Mouse (Mus musculus): ENCODE measurements around the gene Ankrd11. TPM values are rescaled to one million over a fixed set of nuclear protein-coding genes. Genes with fewer than 3 reads are reported as not detected.
A peak's percentile ranks its signal among the peaks of the same experiment; 100 is the strongest.

Ankrd11 gene
- polyA plus RNA-seq, 1 experiment from 2014 or later, result 47.4 TPM

DNA sequence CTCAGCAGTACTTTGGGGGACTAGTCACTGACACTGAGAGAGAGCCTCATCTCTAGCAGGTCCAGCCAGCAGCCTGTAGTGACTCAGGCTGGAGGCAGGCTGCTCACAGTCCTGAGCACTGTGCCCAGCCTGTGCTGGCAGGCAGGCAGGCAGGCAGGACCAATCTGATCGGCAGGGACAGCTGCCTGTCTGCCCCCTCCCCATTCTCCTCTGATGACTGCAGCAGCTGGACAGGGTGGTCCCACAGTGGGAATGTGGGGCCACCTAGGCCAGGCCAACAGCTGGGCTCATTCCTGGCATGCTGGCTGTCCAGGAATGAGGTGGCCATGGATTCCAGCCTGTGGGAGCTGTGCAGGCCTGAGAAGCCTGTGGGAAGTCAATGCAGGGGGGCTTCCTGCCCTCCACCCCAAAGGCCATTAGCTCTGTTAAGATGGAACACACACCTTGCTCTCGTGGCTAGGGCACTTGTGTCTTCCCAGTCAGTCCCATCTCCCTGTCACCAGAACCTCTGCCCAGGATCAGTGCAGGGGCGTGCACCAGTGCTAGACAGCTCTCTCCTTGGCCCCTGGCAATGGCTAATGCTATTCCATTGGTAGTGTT lies 191.3 kb downstream of the Ankrd11 start:
- no peak for ATAC-seq (replicated peaks; ENCODE audit: low FRiP score, low TSS enrichment, low read depth)
- Histone ChIP-seq H3K4me2 (ENCODE audit: low read length) (no peak overlapping the region), H3K4me3 (ENCODE audit: low read depth, low read length) (no peak overlapping the region), H3K9ac (ENCODE audit: low read length) (no peak overlapping the region), H3K27ac (ENCODE audit: low read depth) (no peak overlapping the region), H3K27me3 (replicated peaks; ENCODE audit: control insufficient read depth, insufficient read depth, low read length) (no peaks in the 10 kb centered on the region), H3K9me3 (ENCODE audit: control insufficient read depth, low read length) (no peaks in the 10 kb centered on the region), H3K4me1 (replicated peaks; ENCODE audit: control insufficient read depth, insufficient read depth, low read length) (peaks cover 3% of the 10 kb centered on the region; the same call in 1 of the 2 replicates), H3K36me3 (ENCODE audit: control insufficient read depth, insufficient read depth, low read length) (no peaks in the 10 kb centered on the region)
- 60% methylated on average over 3 of the region's 3 CpGs for WGBS
- DNase-seq (ENCODE audit: low spot score), result no peak

DNA sequence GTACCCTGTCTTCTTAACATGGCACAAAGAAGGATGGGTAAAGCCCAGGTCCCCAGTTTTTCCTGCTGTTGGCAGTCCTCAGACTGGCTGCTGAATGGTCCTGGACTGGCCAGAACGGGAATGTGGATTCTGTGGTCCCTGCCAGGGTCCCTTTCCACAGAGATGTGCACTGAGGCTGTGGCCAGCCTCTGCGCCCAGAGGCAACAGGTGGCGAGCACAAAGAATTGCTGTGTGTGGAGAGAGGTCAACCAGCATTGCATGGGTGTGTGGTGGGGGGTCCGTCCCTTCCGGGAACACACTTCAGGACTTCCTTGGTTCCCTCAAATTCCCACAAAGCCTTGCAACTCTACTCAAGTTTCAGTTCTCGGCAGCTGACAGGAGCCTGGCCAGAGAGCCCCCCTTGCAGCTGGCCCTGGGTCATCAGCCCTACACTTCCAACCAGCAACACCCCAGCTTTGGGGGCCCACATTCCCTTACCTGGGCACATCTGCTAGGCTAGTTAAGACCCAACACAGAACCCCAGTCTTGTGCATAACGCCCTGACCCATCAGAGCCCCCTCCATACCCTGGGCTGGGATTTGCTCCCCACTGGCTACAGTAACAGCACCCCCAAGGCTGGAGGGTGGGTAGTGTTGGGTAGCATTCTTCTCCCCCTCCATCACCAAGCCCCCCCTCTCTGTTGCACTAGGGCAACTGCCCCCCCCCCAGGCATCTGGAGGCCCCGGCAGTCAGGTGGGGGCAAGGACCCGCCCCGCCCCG lies 192.7 kb downstream of the Ankrd11 start:
- no peak overlapping the region for H3K4me3 ChIP-seq (ENCODE audit: low read depth, low read length)
- no peak overlapping the region for H3K9ac ChIP-seq (ENCODE audit: low read length)
- DNase-seq (ENCODE audit: low spot score), result no peak
- peaks cover 2% of the 10 kb centered on the region; the same call in 1 of the 2 replicates for H3K4me1 ChIP-seq (replicated peaks; ENCODE audit: control insufficient read depth, insufficient read depth, low read length)
- no peak for ATAC-seq (replicated peaks; ENCODE audit: low FRiP score, low TSS enrichment, low read depth)
- H3K36me3 ChIP-seq (ENCODE audit: control insufficient read depth, insufficient read depth, low read length), result no peaks in the 10 kb centered on the region
- H3K4me2 ChIP-seq (ENCODE audit: low read length), result no peak overlapping the region
- no peak overlapping the region for H3K27ac ChIP-seq (ENCODE audit: low read depth)
- WGBS, result 68% methylated on average over 11 of the region's 11 CpGs
- H3K27me3 ChIP-seq (replicated peaks; ENCODE audit: control insufficient read depth, insufficient read depth, low read length), result no peaks in the 10 kb centered on the region
- H3K9me3 ChIP-seq (ENCODE audit: control insufficient read depth, low read length), result no peaks in the 10 kb centered on the region

DNA sequence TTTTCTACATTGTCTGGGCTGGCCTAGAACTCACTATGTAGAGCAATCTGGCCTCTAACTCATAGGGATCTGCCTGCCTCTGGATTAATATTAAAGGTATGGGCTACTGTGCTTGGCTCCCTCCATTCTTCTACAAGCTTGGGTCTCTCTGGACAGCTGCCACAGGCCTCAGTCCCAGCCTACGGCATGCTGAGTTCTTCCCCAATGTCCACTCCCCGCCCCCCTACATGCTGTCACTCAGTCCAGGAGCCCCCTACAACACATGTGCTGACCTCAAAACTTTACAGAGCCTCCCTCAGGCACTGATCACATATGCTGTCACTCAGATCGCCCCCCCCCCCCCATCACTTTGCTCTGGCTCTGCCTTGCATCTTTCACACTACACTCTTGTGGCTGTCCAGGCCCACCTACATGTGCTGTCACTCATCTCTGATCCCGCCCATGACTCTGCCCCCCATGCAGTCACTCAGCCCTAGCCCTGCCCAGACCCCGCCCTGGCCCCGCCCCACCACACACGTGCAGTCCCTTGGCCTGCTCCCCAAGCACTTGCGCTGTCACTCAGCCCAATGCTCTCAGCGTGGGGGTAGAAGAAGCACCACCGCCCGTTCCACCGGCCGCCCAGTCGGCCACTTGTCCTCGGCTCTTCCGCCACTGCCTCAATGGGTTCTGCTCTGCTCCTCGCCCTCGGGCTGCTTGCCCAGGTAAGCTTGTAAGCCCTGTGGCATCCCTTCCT lies 194.1 kb downstream of the Ankrd11 start, which contains the start of gene Cdh15:
TSS of gene Cdh15 (plus strand) at position 138 of the 733 bp plus-strand sequence.
- no peak within 1 kb of the TSS for H3K9ac ChIP-seq (ENCODE audit: low read length)
- no peaks in the 10 kb centered on the region for H3K27me3 ChIP-seq (replicated peaks; ENCODE audit: control insufficient read depth, insufficient read depth, low read length)
- DNase-seq (ENCODE audit: low spot score), result peak; percentile 67
- H3K4me1 ChIP-seq (replicated peaks; ENCODE audit: control insufficient read depth, insufficient read depth, low read length), result no peaks in the 10 kb centered on the region
- H3K36me3 ChIP-seq (ENCODE audit: control insufficient read depth, insufficient read depth, low read length), result no peaks in the 10 kb centered on the region
- H3K4me2 ChIP-seq (ENCODE audit: low read length), result peak within 1 kb of the TSS; percentile 31; the same call in 1 of the 2 replicates
- no peaks in the 10 kb centered on the region for H3K9me3 ChIP-seq (ENCODE audit: control insufficient read depth, low read length)
- H3K27ac ChIP-seq (ENCODE audit: low read depth), result no peak within 1 kb of the TSS
- no peak within 1 kb of the TSS for H3K4me3 ChIP-seq (ENCODE audit: low read depth, low read length)
- ATAC-seq (replicated peaks; ENCODE audit: low FRiP score, low TSS enrichment, low read depth), result peak; percentile 78
- 16% methylated on average over 18 of the region's 18 CpGs for WGBS

DNA sequence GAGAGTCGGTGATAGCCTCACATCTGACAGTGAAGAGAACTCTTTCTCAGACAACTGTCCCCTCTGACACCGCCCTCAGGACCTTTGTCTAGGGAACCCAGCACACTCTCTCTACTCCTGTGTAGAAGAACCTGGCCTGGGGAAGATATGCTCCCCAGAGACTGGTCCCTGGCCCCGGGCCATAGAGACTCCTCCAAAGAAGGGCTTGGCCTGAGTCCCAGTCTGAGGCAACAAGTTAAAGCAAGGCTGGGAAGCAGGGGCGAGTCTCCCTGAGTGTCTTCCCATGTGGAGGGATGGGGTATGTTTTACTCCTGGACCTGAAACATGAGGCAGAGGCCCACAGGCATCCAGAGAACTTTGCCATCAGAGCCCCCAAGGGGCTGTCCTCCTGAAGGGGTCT lies 196.4 kb downstream of the Ankrd11 start:
- Histone ChIP-seq H3K4me2 (ENCODE audit: low read length) (no peak overlapping the region), H3K9ac (ENCODE audit: low read length) (no peak overlapping the region), H3K4me3 (ENCODE audit: low read depth, low read length) (no peak overlapping the region), H3K4me1 (replicated peaks; ENCODE audit: control insufficient read depth, insufficient read depth, low read length) (no peaks in the 10 kb centered on the region), H3K36me3 (ENCODE audit: control insufficient read depth, insufficient read depth, low read length) (no peaks in the 10 kb centered on the region), H3K27ac (ENCODE audit: low read depth) (no peak overlapping the region), H3K27me3 (replicated peaks; ENCODE audit: control insufficient read depth, insufficient read depth, low read length) (no peaks in the 10 kb centered on the region), H3K9me3 (ENCODE audit: control insufficient read depth, low read length) (no peaks in the 10 kb centered on the region)
- 61% methylated on average over 4 of the region's 4 CpGs for WGBS
- DNase-seq (ENCODE audit: low spot score) (peak; percentile 61), ATAC-seq (replicated peaks; ENCODE audit: low FRiP score, low TSS enrichment, low read depth) (0 out of 2 replicates have a peak, but pooled peaks have one; percentile 22)

DNA sequence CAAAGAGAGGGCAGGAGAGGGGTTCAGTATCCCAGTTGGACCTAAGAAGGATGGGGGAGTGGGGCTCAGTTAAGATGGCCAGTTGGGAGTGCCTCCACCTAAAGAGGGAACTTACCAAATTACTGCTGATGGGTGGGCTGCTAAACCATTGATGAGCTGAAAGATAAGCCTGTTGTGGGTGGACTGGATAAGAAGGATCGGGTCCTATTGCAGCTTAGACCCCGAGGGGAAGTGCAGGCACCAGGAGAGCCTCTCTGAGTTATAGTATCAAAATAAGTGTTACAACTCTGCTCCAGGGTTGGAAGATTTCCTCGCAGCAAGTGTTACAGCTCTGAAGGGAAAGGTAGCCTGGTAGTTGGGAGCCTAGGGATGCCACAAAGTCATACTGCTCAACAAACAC lies 197.9 kb downstream of the Ankrd11 start:
- H3K9ac ChIP-seq (ENCODE audit: low read length), result no peak overlapping the region
- 67% methylated on average over 3 of the region's 3 CpGs for WGBS

DNA sequence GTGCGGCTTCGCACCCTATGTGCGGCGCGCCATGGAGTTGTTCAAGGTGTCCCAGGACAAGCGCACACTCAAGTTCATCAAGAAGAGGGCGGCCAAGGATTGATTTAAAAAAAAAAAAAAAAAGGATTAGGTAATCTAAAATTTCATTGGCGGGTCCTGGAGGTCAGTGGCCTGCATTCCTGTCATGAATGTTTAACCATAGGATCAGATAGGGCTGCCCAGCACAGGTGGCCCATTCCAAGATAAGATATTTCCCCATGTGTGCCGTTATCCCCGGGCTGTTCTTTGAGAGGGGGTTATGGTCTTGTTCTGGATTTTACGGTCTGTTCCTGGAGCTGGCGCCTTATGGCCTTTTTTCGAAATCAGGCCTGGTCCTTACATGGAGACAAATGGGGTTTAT lies 205.4 kb downstream of the Ankrd11 start:
- DNase-seq (ENCODE audit: low spot score) (no peak), ATAC-seq (replicated peaks; ENCODE audit: low FRiP score, low TSS enrichment, low read depth) (no peak)
- H3K9me3 ChIP-seq (ENCODE audit: control insufficient read depth, low read length), result no peaks in the 10 kb centered on the region
- H3K27ac ChIP-seq (ENCODE audit: low read depth), result no peak overlapping the region
- no peaks in the 10 kb centered on the region for H3K4me1 ChIP-seq (replicated peaks; ENCODE audit: control insufficient read depth, insufficient read depth, low read length)
- 81% methylated on average over 13 of the region's 13 CpGs for WGBS
- no peaks in the 10 kb centered on the region for H3K27me3 ChIP-seq (replicated peaks; ENCODE audit: control insufficient read depth, insufficient read depth, low read length)
- no peaks in the 10 kb centered on the region for H3K36me3 ChIP-seq (ENCODE audit: control insufficient read depth, insufficient read depth, low read length)
- H3K4me3 ChIP-seq (ENCODE audit: low read depth, low read length), result no peak overlapping the region
- no peak overlapping the region for H3K9ac ChIP-seq (ENCODE audit: low read length)
- H3K4me2 ChIP-seq (ENCODE audit: low read length), result no peak overlapping the region

More for the DNA sequence above, 197.9 kb downstream of the Ankrd11 start:
- no peaks in the 10 kb centered on the region for H3K9me3 ChIP-seq (ENCODE audit: control insufficient read depth, low read length)
- no peaks in the 10 kb centered on the region for H3K4me1 ChIP-seq (replicated peaks; ENCODE audit: control insufficient read depth, insufficient read depth, low read length)
- H3K36me3 ChIP-seq (ENCODE audit: control insufficient read depth, insufficient read depth, low read length), result no peaks in the 10 kb centered on the region
- ATAC-seq (replicated peaks; ENCODE audit: low FRiP score, low TSS enrichment, low read depth) (no peak), DNase-seq (ENCODE audit: low spot score) (no peak)
- H3K27me3 ChIP-seq (replicated peaks; ENCODE audit: control insufficient read depth, insufficient read depth, low read length), result no peaks in the 10 kb centered on the region
- H3K4me2 ChIP-seq (ENCODE audit: low read length), result no peak overlapping the region
- no peak overlapping the region for H3K4me3 ChIP-seq (ENCODE audit: low read depth, low read length)
- H3K27ac ChIP-seq (ENCODE audit: low read depth), result no peak overlapping the region

DNA sequence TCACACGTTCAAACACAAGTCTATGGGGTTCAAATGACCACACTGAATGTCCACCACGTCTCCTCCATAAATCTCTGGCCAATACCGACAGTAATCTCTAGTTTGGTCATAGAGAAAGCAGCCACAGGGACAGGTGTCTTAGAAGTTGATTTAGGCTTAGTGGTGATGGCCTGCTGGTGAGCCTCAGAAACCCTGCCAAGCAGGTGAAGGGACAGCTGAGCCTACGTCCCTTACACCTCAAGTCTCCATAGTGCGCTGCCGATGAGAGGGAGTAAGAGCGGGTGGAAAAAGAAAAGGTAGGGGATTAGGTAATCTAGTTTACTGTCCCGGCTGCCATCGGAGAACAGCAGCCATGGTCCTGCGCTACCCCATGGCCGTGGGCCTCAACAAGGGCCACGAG lies 205.9 kb downstream of the Ankrd11 start:
- WGBS, result 82% methylated on average over 12 of the region's 12 CpGs

DNA sequence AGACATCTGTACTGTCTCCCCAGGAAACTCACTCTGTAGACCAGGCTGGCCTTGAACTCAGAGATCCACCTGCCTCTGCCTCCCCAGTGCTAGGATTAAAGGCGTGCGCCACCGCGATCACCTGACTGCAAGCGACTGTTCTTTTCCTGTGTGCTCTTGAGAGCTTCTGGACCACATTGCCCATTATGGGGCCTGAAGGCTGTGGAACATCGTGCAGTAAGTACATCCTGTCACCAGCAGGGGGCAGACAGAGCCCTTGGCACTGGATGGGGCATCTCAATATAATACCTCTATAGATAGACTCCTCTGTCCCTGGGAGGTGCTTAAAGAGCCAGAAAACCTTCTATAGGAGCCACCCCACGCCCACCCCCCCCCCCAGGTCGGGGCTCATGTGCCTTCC lies 207.1 kb downstream of the Ankrd11 start:
- Histone ChIP-seq H3K4me3 (ENCODE audit: low read depth, low read length) (no peak overlapping the region), H3K36me3 (ENCODE audit: control insufficient read depth, insufficient read depth, low read length) (no peaks in the 10 kb centered on the region), H3K27me3 (replicated peaks; ENCODE audit: control insufficient read depth, insufficient read depth, low read length) (no peaks in the 10 kb centered on the region), H3K9ac (ENCODE audit: low read length) (no peak overlapping the region), H3K4me1 (replicated peaks; ENCODE audit: control insufficient read depth, insufficient read depth, low read length) (no peaks in the 10 kb centered on the region), H3K4me2 (ENCODE audit: low read length) (no peak overlapping the region), H3K27ac (ENCODE audit: low read depth) (no peak overlapping the region), H3K9me3 (ENCODE audit: control insufficient read depth, low read length) (no peaks in the 10 kb centered on the region)
- no peak for ATAC-seq (replicated peaks; ENCODE audit: low FRiP score, low TSS enrichment, low read depth)
- peak; percentile 79 for DNase-seq (ENCODE audit: low spot score)
- WGBS, result 36% methylated on average over 7 of the region's 8 CpGs

More for the DNA sequence above, 205.9 kb downstream of the Ankrd11 start:
- Histone ChIP-seq H3K9me3 (ENCODE audit: control insufficient read depth, low read length) (no peaks in the 10 kb centered on the region), H3K27ac (ENCODE audit: low read depth) (no peak overlapping the region), H3K4me3 (ENCODE audit: low read depth, low read length) (no peak overlapping the region), H3K36me3 (ENCODE audit: control insufficient read depth, insufficient read depth, low read length) (no peaks in the 10 kb centered on the region), H3K9ac (ENCODE audit: low read length) (no peak overlapping the region), H3K27me3 (replicated peaks; ENCODE audit: control insufficient read depth, insufficient read depth, low read length) (no peaks in the 10 kb centered on the region), H3K4me1 (replicated peaks; ENCODE audit: control insufficient read depth, insufficient read depth, low read length) (no peaks in the 10 kb centered on the region), H3K4me2 (ENCODE audit: low read length) (no peak overlapping the region)
- ATAC-seq (replicated peaks; ENCODE audit: low FRiP score, low TSS enrichment, low read depth) (no peak), DNase-seq (ENCODE audit: low spot score) (no peak)
